Mouse (Mus musculus) myocyte (in vitro differentiated cells): ENCODE measurements around the gene Stard5. TPM values are rescaled to one million over a fixed set of nuclear protein-coding genes. Genes with fewer than 3 reads are reported as not detected.

Experiments used
- H3K27me3 ChIP-seq: one replicate; pipeline ENCODE4 v1.6.1; 2011; ENCODE audit not compliant: control insufficient read depth, insufficient read depth, insufficient read length
- H3K36me3 ChIP-seq: one replicate; pipeline ENCODE4 v1.6.1; 2011; ENCODE audit not compliant: control insufficient read depth, insufficient read depth
- H3K4me2 ChIP-seq: one replicate; pipeline ENCODE4 v1.6.1; 2011; ENCODE audit warnings: low read depth, control low read depth
- H3K4me3 ChIP-seq: one replicate; pipeline ENCODE4 v1.5.1; 2011; ENCODE audit warnings: mild to moderate bottlenecking, control low read depth, moderate library complexity
- H3K79me2 ChIP-seq: one replicate; pipeline ENCODE4 v1.6.1; 2011; ENCODE audit not compliant: control insufficient read depth, insufficient read depth
- H3ac ChIP-seq: one replicate; pipeline ENCODE4 v1.6.1; 2011; ENCODE audit not compliant: control insufficient read depth, insufficient read length
- CEBPB ChIP-seq: IDR thresholded peaks from 2 replicates; pipeline ENCODE4 v1.6.1; 2011; ENCODE audit warnings: mild to moderate bottlenecking, moderate library complexity; ENCODE audit not compliant: poor library complexity, insufficient read depth, severe bottlenecking
- E2F4 ChIP-seq: IDR thresholded peaks from one replicate; pipeline ENCODE4 v1.6.1; 2011; ENCODE audit warnings: mild to moderate bottlenecking, control low read depth, moderate library complexity; ENCODE audit not compliant: insufficient read depth
- MAX ChIP-seq: IDR thresholded peaks from one replicate; pipeline ENCODE4 v1.6.1; 2011; ENCODE audit warnings: low read depth, mild to moderate bottlenecking, control low read depth
- MYOD1 ChIP-seq, 3 experiments: IDR thresholded peaks; one replicate each; pipeline ENCODE4 v1.6.1; 2011; ENCODE audit warnings: control low read depth in 2 of 3, low read depth in 2 of 3, mild to moderate bottlenecking in 2 of 3, moderate library complexity in 1 of 3; ENCODE audit not compliant: insufficient read length in 2 of 3, control insufficient read depth in 1 of 3
- MYOG ChIP-seq, 3 experiments: IDR thresholded peaks; one replicate each; pipeline ENCODE4 v1.6.1; 2011; ENCODE audit warnings: control low read depth in 2 of 3, low read depth in 2 of 3, mild to moderate bottlenecking in 2 of 3; ENCODE audit not compliant: insufficient read length in 2 of 3, control insufficient read depth in 1 of 3, insufficient read depth in 1 of 3
- POLR2A ChIP-seq: IDR thresholded peaks from one replicate; pipeline ENCODE4 v1.6.1; 2011; ENCODE audit warnings: low read depth, mild to moderate bottlenecking, control low read depth, moderate library complexity; ENCODE audit not compliant: insufficient read length
- POLR2AphosphoS2 ChIP-seq: IDR thresholded peaks from one replicate; pipeline ENCODE4 v1.6.1; 2011; ENCODE audit warnings: low read depth, control low read depth; ENCODE audit not compliant: insufficient read length
- REST ChIP-seq: IDR thresholded peaks from one replicate; pipeline ENCODE4 v1.6.1; 2011; ENCODE audit warnings: mild to moderate bottlenecking, control low read depth, moderate library complexity; ENCODE audit not compliant: insufficient read depth, insufficient read length
- SRF ChIP-seq: IDR thresholded peaks from one replicate; pipeline ENCODE4 v1.6.1; 2011; ENCODE audit warnings: low read depth; ENCODE audit not compliant: control insufficient read depth, insufficient read length
- TCF12 ChIP-seq: IDR thresholded peaks from one replicate; pipeline ENCODE4 v1.6.1; 2011; ENCODE audit warnings: mild to moderate bottlenecking, control low read depth; ENCODE audit not compliant: poor library complexity, insufficient read depth, severe bottlenecking
- TCF3 ChIP-seq: IDR thresholded peaks from one replicate; pipeline ENCODE4 v1.6.1; 2011; ENCODE audit warnings: low read depth, control low read depth; ENCODE audit not compliant: insufficient read length
- USF1 ChIP-seq: IDR thresholded peaks from one replicate; pipeline ENCODE4 v1.6.1; 2011; ENCODE audit warnings: low read depth, mild to moderate bottlenecking, control low read depth, moderate library complexity
- polyA plus RNA-seq: library from polyadenylated mRNA; unstranded; fragments of >200 nt; fragmentation: generic; extraction: Trizol; gene quantifications from one replicate; pipeline ENCODE4 v1.2.1, GENCODE M21; 2012; ENCODE audit warnings: missing spikeins

Stard5 gene
- polyA plus RNA-seq = 31.0 TPM

- Histone ChIP-seq H3K36me3 (peaks cover 28% of the 10 kb centered on the region), H3ac (peak within 1 kb of the TSS; percentile 79), H3K4me3 (peak within 1 kb of the TSS; percentile 78), H3K27me3 (no peaks in the 10 kb centered on the region), H3K4me2 (peak within 1 kb of the TSS; percentile 84), H3K79me2 (peaks cover 11% of the 10 kb centered on the region)
- TF ChIP-seq TCF12 = no peak
- no peak for TF ChIP-seq MAX
- TF ChIP-seq CEBPB = 0 out of 2 replicates have a peak, but pooled peaks have one; percentile 38
- TF ChIP-seq E2F4 = no peak
- peak; percentile 97 for TF ChIP-seq POLR2AphosphoS2
- TF ChIP-seq SRF = peak; percentile 23
- no peak for TF ChIP-seq REST
- no peak for TF ChIP-seq TCF3
- TF ChIP-seq MYOD1 (IDR thresholded peaks at IDR 0.05; ENCODE audit: control insufficient read depth in 1 of 3, insufficient read length in 2 of 3, low read depth in 2 of 3) = peak in 2 of 3 experiments; percentile 41 to 46
- TF ChIP-seq MYOG (IDR thresholded peaks at IDR 0.05; ENCODE audit: control insufficient read depth in 1 of 3, insufficient read depth in 1 of 3, insufficient read length in 2 of 3, low read depth in 2 of 3) = peak in 2 of 3 experiments; percentile 19 to 51
- no peak for TF ChIP-seq USF1
- TF ChIP-seq POLR2A = peak; percentile 99
Observed at GRCm38 (mm10) chr7:83631828-83632681, at the start of gene Stard5. Gene Stard5, plus strand, starts transcription at chr7:83631959.

- H3K4me3 ChIP-seq = no peak within 1 kb of the TSS
- no peak for TF ChIP-seq CEBPB
- no peak for TF ChIP-seq MYOG (IDR thresholded peaks at IDR 0.05; ENCODE audit: control insufficient read depth in 1 of 3, insufficient read depth in 1 of 3, insufficient read length in 2 of 3, low read depth in 2 of 3)
- TF ChIP-seq SRF = no peak
- TF ChIP-seq TCF12 = no peak
- TF ChIP-seq E2F4 = no peak
- no peak for TF ChIP-seq MYOD1 (IDR thresholded peaks at IDR 0.05; ENCODE audit: control insufficient read depth in 1 of 3, insufficient read length in 2 of 3, low read depth in 2 of 3)
- TF ChIP-seq REST = no peak
- TF ChIP-seq MAX = no peak
- no peak for TF ChIP-seq USF1
- TF ChIP-seq TCF3 = no peak
- no peak for TF ChIP-seq POLR2AphosphoS2
- TF ChIP-seq POLR2A = no peak
- no peaks in the 10 kb centered on the region for H3K27me3 ChIP-seq
- no peaks in the 10 kb centered on the region for H3K79me2 ChIP-seq
- H3ac ChIP-seq = no peak within 1 kb of the TSS
- no peaks in the 10 kb centered on the region for H3K36me3 ChIP-seq
- H3K4me2 ChIP-seq = peak within 1 kb of the TSS; percentile 30
Observed at GRCm38 (mm10) chr7:83584639-83585471, 46.9 kb upstream of the Stard5 start, which contains the start of gene Tmc3. Gene Tmc3, plus strand, starts transcription at chr7:83584927.

- TF ChIP-seq MYOD1 (IDR thresholded peaks at IDR 0.05; ENCODE audit: control insufficient read depth in 1 of 3, insufficient read length in 2 of 3, low read depth in 2 of 3) (no peak), TCF3 (no peak), CEBPB (no peak)
- peaks cover 5% of the 10 kb centered on the region for H3K27me3 ChIP-seq
- no peaks in the 10 kb centered on the region for H3K79me2 ChIP-seq
- H3ac ChIP-seq = no peak overlapping the region
- H3K4me3 ChIP-seq = no peak overlapping the region
- H3K4me2 ChIP-seq = no peak overlapping the region
- no peaks in the 10 kb centered on the region for H3K36me3 ChIP-seq
Observed at GRCm38 (mm10) chr7:83594056-83594455, 37.7 kb upstream of the Stard5 start.

- Histone ChIP-seq H3K79me2 (no peaks in the 10 kb centered on the region), H3K36me3 (no peaks in the 10 kb centered on the region), H3K4me2 (no peak overlapping the region), H3K27me3 (peaks cover 5% of the 10 kb centered on the region), H3ac (no peak overlapping the region), H3K4me3 (no peak overlapping the region)
- no peak for TF ChIP-seq TCF12
Observed at GRCm38 (mm10) chr7:83597063-83597462, 34.7 kb upstream of the Stard5 start.
